Mouse (Mus musculus) WW6 (cell line): ENCODE measurements around the gene Klf3.

Source experiments
- DNase-seq: peaks from one replicate; pipeline ENCODE4 v3.0.0-alpha.2; 2013; ENCODE audit warnings: low read depth, low spot score

Klf3 gene

GRCm38 (mm10) chr5:64802795-64803719 is at the start of gene Klf3:
Gene Klf3, plus strand, starts transcription at chr5:64803388.
- DNase-seq = peak; percentile 81

DNA sequence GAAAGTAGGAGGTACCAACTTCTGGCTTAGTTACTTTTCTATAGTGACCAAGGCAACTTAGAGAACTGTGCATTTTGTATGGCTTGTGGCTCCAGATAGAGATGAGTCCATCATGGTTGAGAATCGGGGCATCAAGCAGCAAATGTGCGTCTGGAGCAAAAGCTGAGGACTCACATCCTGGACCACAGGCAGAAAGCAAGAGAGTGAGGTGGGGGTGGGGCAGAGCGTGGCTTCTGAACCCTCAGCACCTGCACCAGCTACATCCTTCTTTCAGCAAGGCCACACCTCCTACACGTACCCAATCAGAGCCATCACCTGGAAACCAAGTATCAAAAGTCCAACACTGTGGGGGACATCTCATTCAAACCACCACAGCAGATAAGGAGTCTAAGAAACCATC is 40.9 kb upstream of the Klf3 start:
- DNase-seq = no peak

- DNase-seq = no peak
These were observed 38.7 kb upstream of the Klf3 start for GRCm38 (mm10) chr5:64764452-64764851.

DNA sequence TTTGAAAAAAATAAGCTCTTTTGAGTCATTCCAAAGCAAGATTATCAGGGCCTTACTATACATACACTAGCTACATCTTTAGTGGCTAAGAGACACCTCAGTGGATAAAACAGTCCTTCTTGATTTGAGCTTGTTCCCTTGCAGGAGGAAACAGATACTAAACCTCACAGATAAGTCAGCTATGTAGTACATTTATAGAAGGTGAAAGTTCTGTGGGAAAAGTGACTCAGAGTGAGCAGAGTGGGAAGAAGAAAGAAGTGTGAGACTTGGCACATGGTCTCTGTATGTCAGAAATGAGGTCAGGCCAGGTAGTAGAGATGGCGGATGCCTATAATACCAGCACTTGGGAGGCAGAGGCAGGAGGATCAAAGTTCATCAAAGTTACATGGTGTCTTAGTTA is 37.4 kb upstream of the Klf3 start:
- DNase-seq = no peak

DNA sequence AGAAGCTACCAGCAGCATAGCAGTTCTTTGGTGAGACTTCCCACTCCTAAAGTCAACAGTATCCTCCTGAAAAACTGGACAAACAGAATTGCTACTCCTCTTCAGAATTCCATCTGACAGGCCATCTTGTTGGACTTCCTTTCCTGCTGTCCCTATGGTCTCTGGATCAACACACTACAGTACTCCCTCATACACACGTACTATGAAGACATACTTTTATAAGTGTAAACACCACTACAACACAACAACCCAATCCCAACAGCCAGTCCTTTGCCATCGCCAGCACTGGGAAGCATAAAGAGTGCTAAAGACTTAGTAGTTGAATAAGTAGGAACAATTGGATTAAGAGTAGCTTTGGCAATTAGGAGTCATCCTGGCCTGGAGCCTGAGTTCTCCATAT is 36.6 kb upstream of the Klf3 start:
- DNase-seq = no peak

- no peak for DNase-seq
These were observed 31.6 kb upstream of the Klf3 start for GRCm38 (mm10) chr5:64771619-64772018.

DNA sequence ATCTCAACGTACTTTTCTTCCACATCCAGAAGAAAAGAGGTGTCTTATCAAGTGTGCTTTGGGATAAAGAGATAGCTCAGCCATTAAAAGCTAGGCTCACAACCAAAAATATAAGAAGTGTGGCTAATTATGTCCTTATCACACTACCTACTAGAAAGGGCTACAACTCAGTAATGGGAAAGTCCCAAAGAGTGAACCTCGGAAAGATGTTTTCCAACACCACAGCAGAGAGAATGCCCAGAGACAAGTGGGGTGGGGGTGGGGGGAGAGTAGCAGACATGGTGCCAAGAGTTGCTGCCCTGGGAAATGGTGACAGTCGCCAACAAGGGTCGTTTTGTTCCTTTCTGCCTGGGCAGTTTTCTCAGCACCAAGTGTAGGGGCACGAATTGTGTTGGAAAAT is 25.0 kb upstream of the Klf3 start:
- DNase-seq = no peak

GRCm38 (mm10) chr5:64779285-64779684 is 23.9 kb upstream of the Klf3 start:
- DNase-seq = no peak

GRCm38 (mm10) chr5:64780778-64781177 is 22.4 kb upstream of the Klf3 start:
- DNase-seq = no peak

DNA sequence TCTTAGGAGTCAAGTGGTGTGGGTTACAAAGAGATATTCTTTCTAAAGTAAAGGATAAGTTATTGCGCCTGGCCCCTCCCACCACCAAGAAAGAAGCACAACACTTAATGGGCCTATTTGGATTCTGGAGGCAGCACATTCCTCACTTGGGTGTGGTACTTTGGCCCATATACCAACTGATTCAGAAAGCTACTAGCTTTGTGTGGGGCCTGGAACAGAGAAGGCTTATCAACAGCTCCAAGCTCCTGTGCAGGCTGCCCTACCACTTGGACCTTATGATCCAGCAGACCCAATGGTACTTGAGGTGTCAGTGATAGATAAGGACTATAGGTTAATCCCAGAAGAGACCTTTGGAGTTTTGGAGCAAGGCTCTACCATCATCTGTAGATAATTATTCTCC is 15.0 kb upstream of the Klf3 start:
- DNase-seq = no peak

GRCm38 (mm10) chr5:64798209-64798608 is 5.0 kb upstream of the Klf3 start:
- DNase-seq = no peak

GRCm38 (mm10) chr5:64801545-64801944 is 1.6 kb upstream of the Klf3 start:
- DNase-seq = no peak

- no peak for DNase-seq
These were observed 1.0 kb upstream of the Klf3 start for GRCm38 (mm10) chr5:64802143-64802542.

DNA sequence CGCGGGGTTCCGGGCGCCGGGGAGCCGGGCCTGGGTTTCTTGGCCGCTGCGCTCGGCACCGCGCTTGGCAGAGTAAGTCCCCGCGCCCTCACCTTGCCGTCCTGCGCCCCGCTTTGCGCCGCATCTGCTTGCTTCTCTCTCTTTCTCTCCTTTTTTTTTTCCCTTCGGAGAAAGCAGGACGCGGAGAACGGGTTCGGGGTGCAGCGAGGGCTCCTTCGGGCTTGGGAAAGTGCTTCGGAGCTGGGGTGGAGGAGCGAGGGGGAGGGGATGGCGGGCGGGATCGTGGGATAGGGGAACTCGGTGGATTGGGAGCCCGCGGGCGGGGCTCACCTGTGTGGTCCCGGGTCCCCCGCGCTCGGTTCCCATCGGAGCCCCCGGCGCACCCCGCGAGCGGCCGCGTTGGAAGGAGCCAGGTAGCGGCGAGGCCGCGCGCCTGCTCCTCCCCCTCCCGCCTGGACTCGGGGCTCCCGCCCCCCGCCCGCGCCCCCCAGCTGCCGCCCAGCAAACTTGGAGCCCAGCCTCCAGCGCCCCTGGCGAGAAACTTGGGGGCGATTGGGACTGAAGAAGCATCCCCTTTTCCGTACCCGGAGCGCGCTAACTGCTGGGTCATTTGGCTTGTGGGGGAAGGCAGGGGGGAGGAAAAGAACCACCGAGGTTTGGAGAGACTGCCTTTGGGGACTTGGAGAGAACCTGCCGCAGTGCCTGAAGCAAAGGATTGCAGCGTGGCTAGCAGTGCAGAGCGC is 703 bp downstream of the Klf3 start:
- DNase-seq = no peak

DNA sequence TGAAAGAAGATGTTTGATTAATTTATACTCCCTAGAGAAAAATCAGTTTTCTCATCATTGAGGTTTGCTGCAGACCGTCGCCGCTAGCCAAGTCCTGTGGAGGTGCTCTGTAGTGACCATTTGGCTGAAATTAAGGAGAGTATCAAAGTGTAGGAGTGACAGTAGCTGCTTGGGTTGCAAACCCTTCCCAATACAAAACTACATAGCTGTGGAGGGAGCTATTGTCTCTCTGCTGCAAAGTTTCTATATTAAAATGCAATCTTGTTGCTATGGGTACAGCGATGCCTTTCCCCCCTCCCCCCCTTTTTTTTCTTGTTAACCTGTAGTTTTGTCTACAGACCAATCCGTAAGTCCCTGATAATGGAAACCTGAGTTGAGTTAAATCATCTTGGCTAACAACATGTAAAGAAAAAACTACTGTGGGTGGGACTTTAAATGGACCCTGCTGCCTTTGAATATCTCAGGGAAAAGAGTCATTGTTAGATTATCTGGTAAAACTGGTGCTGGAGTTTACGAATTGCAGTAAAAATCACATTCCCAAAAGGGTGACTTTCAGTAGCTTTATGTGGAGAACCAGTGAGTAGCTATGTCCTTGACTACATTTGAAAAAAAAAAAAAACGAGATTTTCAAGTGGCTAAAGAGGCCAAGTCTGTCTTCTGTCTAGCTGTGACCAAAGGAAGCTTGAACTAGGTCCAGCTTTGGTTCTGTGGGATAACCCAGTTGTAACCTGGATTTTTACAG is 2.1 kb downstream of the Klf3 start:
- DNase-seq = no peak

DNA sequence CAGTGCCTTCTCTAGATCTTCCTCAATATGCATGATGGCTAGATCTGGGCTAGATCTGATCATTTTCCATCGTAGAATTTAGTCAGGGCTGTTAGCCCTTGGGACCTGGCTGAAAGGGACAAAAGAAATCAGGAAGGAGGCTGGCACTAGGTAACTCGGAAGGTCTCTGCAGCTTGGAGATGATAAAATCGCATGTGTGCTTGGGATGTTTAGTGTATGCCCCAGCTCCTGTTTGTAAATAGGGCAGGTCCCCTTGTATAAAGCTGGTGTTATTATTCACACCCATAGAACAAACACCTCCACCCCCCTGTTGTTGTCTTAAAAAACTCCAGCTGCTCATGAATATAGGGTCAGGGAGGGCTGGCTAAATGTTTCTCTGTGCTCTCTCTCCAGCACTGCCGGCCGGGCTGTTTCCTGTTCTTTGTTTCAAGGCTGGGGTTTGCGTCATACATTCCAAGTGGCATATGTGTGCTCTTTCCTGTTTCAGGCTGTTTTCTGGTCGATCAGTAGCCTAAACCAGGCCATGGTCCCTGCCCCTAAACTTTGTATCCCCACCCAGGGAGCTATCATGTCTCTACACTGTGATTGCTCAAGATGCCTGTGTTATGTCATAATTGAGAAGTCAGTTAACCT is 2.8 kb downstream of the Klf3 start:
- DNase-seq = no peak

GRCm38 (mm10) chr5:64806600-64806999 is 3.4 kb downstream of the Klf3 start:
- DNase-seq = no peak

DNA sequence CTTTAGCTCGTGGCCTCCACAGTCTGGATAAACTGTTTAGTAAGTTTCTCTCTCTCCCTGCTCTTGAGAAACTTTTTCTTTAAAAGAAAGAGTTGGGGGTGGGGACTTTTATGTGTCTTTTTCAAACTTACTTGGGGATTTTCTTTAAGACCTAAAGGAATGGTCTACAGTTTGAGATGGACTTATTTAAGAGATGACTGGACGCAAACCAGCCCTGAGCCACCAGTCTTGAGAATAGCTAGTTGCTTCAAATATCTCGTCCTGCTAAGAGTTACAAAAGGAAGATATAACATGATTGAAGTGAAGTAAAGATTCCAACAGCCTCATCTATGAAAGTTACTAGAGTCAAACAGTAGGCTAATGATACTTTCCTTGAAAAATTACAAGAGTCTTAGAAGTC is 4.0 kb downstream of the Klf3 start:
- DNase-seq = no peak

DNA sequence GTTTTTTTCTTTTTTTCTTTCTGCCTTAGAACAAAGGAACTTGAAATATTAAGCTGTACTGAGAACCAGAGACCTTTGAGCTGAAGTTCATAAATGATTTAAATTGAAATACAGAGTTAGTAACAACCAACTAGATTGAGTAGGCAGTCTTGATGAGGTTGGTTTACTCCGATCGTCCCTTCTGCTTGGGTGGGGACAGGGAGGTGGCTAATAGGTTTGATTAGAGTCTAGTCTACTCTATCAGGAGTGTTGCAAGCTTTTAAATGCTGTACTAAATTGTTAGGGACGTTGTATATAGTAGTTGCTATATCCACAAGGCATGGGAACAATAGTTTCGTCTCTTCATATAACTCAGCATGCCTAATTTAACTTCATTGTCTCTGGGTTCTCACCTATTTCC is 4.4 kb downstream of the Klf3 start:
- DNase-seq = no peak

DNA sequence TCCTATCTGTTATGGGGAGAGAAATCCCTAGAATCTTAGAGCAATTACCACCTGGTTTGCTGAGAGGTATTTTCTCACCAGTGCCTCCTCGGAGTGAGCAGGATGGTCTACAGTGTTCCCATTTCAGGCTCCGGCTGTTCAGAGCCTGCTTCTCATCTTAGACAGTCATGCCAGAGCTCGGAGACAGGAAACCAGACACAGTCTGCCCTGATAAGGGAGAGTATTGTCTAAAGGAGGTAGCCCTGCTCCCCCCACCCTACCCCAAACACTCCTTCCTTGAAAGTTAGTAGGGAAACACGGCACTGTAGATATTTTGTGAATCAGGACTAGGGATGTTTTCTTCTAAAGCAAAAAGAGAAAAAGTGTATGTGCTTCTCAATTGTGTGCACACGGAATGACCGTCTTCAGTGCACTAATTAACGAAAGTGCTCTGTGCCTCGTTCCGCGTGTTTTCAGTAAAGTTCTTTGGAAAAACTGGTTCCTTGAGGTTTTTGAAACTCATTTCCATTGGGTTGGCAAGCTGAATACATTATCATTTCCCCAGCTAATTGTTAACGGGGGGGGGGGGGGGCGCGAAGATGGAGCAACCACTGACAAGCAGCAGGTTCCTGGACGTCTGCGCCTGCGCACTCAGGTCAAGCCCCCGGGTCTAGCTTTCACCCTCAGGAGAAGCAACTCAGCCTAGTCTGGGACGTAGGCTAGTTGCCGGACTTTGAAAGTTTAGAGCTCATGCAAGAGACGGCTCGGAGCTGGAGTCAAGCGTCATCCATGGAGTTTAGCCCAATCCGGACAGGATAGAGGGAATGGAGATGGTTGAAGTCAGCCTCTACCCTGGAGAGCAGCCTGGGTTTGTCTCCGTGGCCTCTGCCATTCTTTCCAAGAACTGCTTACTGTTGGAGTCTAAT is 5.2 kb downstream of the Klf3 start:
- DNase-seq = no peak

GRCm38 (mm10) chr5:64809257-64809656 is 6.1 kb downstream of the Klf3 start:
- DNase-seq = no peak
